Mouse (Mus musculus): ENCODE measurements around the gene Pla2g15. TPM values are rescaled to one million over a fixed set of nuclear protein-coding genes. Genes with fewer than 3 reads are reported as not detected.

Pla2g15 gene
- polyA plus RNA-seq, 1 experiment = 16.1 TPM

GRCm38 (mm10) chr8:106127882-106128410 is 22.3 kb upstream of the Pla2g15 start:
- DNase-seq (ENCODE audit: low read depth) = no peak

GRCm38 (mm10) chr8:106129232-106129930 is 20.8 kb upstream of the Pla2g15 start:
- no peak for DNase-seq (ENCODE audit: low read depth)
- TF ChIP-seq POLR2A (IDR thresholded peaks at IDR 0.05; ENCODE audit: borderline replicate concordance, extremely low read depth, insufficient read depth, insufficient read length, poor library complexity, severe bottlenecking) (no peak), CTCF (IDR thresholded peaks at IDR 0.05; ENCODE audit: borderline replicate concordance, extremely low read depth, insufficient read depth, insufficient read length) (no peak)

More at GRCm38 (mm10) chr8:106127882-106128410, 22.3 kb upstream of the Pla2g15 start:
- TF ChIP-seq CTCF (IDR thresholded peaks at IDR 0.05; ENCODE audit: borderline replicate concordance, extremely low read depth, insufficient read depth, insufficient read length) (no peak), POLR2A (IDR thresholded peaks at IDR 0.05; ENCODE audit: borderline replicate concordance, extremely low read depth, insufficient read depth, insufficient read length, poor library complexity, severe bottlenecking) (no peak)

GRCm38 (mm10) chr8:106129997-106130396 is 20.2 kb upstream of the Pla2g15 start:
- no peak for TF ChIP-seq CTCF (IDR thresholded peaks at IDR 0.05; ENCODE audit: borderline replicate concordance, extremely low read depth, insufficient read depth, insufficient read length)
- TF ChIP-seq POLR2A (IDR thresholded peaks at IDR 0.05; ENCODE audit: borderline replicate concordance, extremely low read depth, insufficient read depth, insufficient read length, poor library complexity, severe bottlenecking) = no peak
- no peak for DNase-seq (ENCODE audit: low read depth)

GRCm38 (mm10) chr8:106130505-106130904 is 19.7 kb upstream of the Pla2g15 start:
- TF ChIP-seq POLR2A (IDR thresholded peaks at IDR 0.05; ENCODE audit: borderline replicate concordance, extremely low read depth, insufficient read depth, insufficient read length, poor library complexity, severe bottlenecking) (no peak), CTCF (IDR thresholded peaks at IDR 0.05; ENCODE audit: borderline replicate concordance, extremely low read depth, insufficient read depth, insufficient read length) (no peak)
- DNase-seq (ENCODE audit: low read depth) = no peak

GRCm38 (mm10) chr8:106131021-106131420 is 19.2 kb upstream of the Pla2g15 start:
- TF ChIP-seq POLR2A (IDR thresholded peaks at IDR 0.05; ENCODE audit: borderline replicate concordance, extremely low read depth, insufficient read depth, insufficient read length, poor library complexity, severe bottlenecking) (no peak), CTCF (IDR thresholded peaks at IDR 0.05; ENCODE audit: borderline replicate concordance, extremely low read depth, insufficient read depth, insufficient read length) (no peak)

GRCm38 (mm10) chr8:106131488-106132222 is 18.5 kb upstream of the Pla2g15 start:
- TF ChIP-seq POLR2A (IDR thresholded peaks at IDR 0.05; ENCODE audit: borderline replicate concordance, extremely low read depth, insufficient read depth, insufficient read length, poor library complexity, severe bottlenecking) (no peak), CTCF (IDR thresholded peaks at IDR 0.05; ENCODE audit: borderline replicate concordance, extremely low read depth, insufficient read depth, insufficient read length) (no peak)

More at GRCm38 (mm10) chr8:106131021-106131420, 19.2 kb upstream of the Pla2g15 start:
- DNase-seq (ENCODE audit: low read depth) = no peak

GRCm38 (mm10) chr8:106132356-106132755 is 17.8 kb upstream of the Pla2g15 start:
- no peak for TF ChIP-seq POLR2A (IDR thresholded peaks at IDR 0.05; ENCODE audit: borderline replicate concordance, extremely low read depth, insufficient read depth, insufficient read length, poor library complexity, severe bottlenecking)
- no peak for TF ChIP-seq CTCF (IDR thresholded peaks at IDR 0.05; ENCODE audit: borderline replicate concordance, extremely low read depth, insufficient read depth, insufficient read length)
- DNase-seq (ENCODE audit: low read depth) = no peak

More at GRCm38 (mm10) chr8:106131488-106132222, 18.5 kb upstream of the Pla2g15 start:
- DNase-seq (ENCODE audit: low read depth) = no peak

GRCm38 (mm10) chr8:106133526-106133925 is 16.7 kb upstream of the Pla2g15 start:
- DNase-seq (ENCODE audit: low read depth) = no peak
- TF ChIP-seq CTCF (IDR thresholded peaks at IDR 0.05; ENCODE audit: borderline replicate concordance, extremely low read depth, insufficient read depth, insufficient read length) = no peak
- TF ChIP-seq POLR2A (IDR thresholded peaks at IDR 0.05; ENCODE audit: borderline replicate concordance, extremely low read depth, insufficient read depth, insufficient read length, poor library complexity, severe bottlenecking) = no peak

- DNase-seq (ENCODE audit: low read depth) = no peak
- no peak for TF ChIP-seq CTCF (IDR thresholded peaks at IDR 0.05; ENCODE audit: borderline replicate concordance, extremely low read depth, insufficient read depth, insufficient read length)
- no peak for TF ChIP-seq POLR2A (IDR thresholded peaks at IDR 0.05; ENCODE audit: borderline replicate concordance, extremely low read depth, insufficient read depth, insufficient read length, poor library complexity, severe bottlenecking)
Measured at GRCm38 (mm10) chr8:106133946-106134345, 16.3 kb upstream of the Pla2g15 start.

- TF ChIP-seq CTCF (IDR thresholded peaks at IDR 0.05; ENCODE audit: borderline replicate concordance, extremely low read depth, insufficient read depth, insufficient read length) (no peak), POLR2A (IDR thresholded peaks at IDR 0.05; ENCODE audit: borderline replicate concordance, extremely low read depth, insufficient read depth, insufficient read length, poor library complexity, severe bottlenecking) (no peak)
- no peak for DNase-seq (ENCODE audit: low read depth)
Measured at GRCm38 (mm10) chr8:106134751-106135571, 15.2 kb upstream of the Pla2g15 start.

GRCm38 (mm10) chr8:106135672-106136071 is 14.5 kb upstream of the Pla2g15 start:
- no peak for TF ChIP-seq POLR2A (IDR thresholded peaks at IDR 0.05; ENCODE audit: borderline replicate concordance, extremely low read depth, insufficient read depth, insufficient read length, poor library complexity, severe bottlenecking)
- DNase-seq (ENCODE audit: low read depth) = no peak
